Mouse (Mus musculus) heart, adult 2 months (tissue): ENCODE data around the gene Dab1.

Experiments
- CTCF ChIP-seq: fragments of 200-600 bp; IDR thresholded peaks from 2 replicates; pipeline ENCODE4 v1.8.1; 2022; ENCODE audit warnings: antibody characterized with exemption, mild to moderate bottlenecking, moderate library complexity
- POLR2A ChIP-seq: fragments of 200-500 bp; IDR thresholded peaks from 2 replicates; pipeline ENCODE4 v1.6.1; 2011; ENCODE audit warnings: mild to moderate bottlenecking, low read depth, low read length, control low read depth; ENCODE audit not compliant: insufficient read depth

DNA sequence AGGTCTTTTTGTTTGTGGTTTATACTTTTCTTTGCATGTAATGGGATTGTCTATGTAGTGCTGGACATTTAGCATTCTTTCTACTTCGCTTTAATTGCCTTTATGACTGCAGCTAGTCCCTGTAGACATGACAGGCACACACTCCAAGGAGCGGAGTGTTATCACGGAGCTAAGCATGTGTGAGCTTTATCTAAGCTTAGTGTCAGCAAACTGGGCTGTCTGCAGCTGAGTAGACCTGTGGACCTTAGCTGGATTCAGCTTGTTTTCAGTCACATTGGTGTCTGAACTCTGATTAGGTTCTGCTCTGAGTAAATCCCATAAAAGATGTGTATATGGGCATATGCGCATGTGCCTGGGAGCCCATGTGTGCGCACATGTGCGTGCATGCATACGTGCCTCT lies 810.0 kb downstream of the Dab1 start:
- no peak for TF ChIP-seq CTCF
- TF ChIP-seq POLR2A: no peak
